Mouse (Mus musculus) lung, postnatal 0 days (tissue): ENCODE results near the gene Oprl1. TPM values are rescaled to one million over a fixed set of nuclear protein-coding genes. Genes with fewer than 3 reads are reported as not detected.
A peak's percentile ranks its signal among the peaks of the same experiment; 100 is the strongest.

Experiments
- ATAC-seq: fragments of 200-750 bp; cut with Nextera tagmentation; 2 replicates; pipeline ENCODE4 v1.8.0; 2017; ENCODE audit warnings: moderate library complexity
- DNase-seq: peaks from one replicate; pipeline ENCODE4 v3.0.0-alpha.2; 2016; ENCODE audit warnings: low spot score
- H3K27ac ChIP-seq: fragments of 300-500 bp; sonication (generic); 2 replicates; pipeline ENCODE4 v1.5.1; 2014; ENCODE audit warnings: antibody characterized with exemption, mild to moderate bottlenecking, low read length, mixed read lengths
- H3K27me3 ChIP-seq: fragments of 300-500 bp; sonication (generic); replicated peaks from 2 replicates; pipeline ENCODE4 v1.6.1; 2014; ENCODE audit warnings: low read length, mixed read lengths; ENCODE audit not compliant: insufficient read depth
- H3K36me3 ChIP-seq: fragments of 300-500 bp; sonication (generic); 2 replicates; pipeline ENCODE4 v1.6.1; 2014; ENCODE audit warnings: low read length, mixed read lengths; ENCODE audit not compliant: insufficient read depth
- H3K4me1 ChIP-seq: fragments of 300-500 bp; sonication (generic); 2 replicates; pipeline ENCODE4 v1.6.1; 2014; ENCODE audit warnings: antibody characterized with exemption, low read depth, low read length, mixed read lengths; ENCODE audit not compliant: insufficient read depth
- H3K4me2 ChIP-seq: fragments of 300-500 bp; sonication (generic); replicated peaks from 2 replicates; pipeline ENCODE4 v1.6.1; 2014; ENCODE audit warnings: low read depth, mild to moderate bottlenecking, low read length, moderate library complexity, mixed read lengths
- H3K4me3 ChIP-seq: fragments of 300-500 bp; sonication (generic); 2 replicates; pipeline ENCODE4 v1.5.1; 2014; ENCODE audit warnings: low read depth, low read length
- H3K9ac ChIP-seq: fragments of 300-500 bp; sonication (generic); replicated peaks from 2 replicates; pipeline ENCODE4 v1.6.1; 2014; ENCODE audit warnings: low read depth, mild to moderate bottlenecking
- H3K9me3 ChIP-seq: fragments of 300-500 bp; sonication (generic); 2 replicates; pipeline ENCODE4 v1.6.1; 2016; ENCODE audit warnings: low read length, mixed read lengths
- CTCF ChIP-seq: IDR thresholded peaks from 2 replicates; pipeline ENCODE4 v1.5.1; 2016; ENCODE audit warnings: antibody characterized with exemption, mild to moderate bottlenecking
- EP300 ChIP-seq: IDR thresholded peaks from 2 replicates; pipeline ENCODE4 v1.6.1; 2016; ENCODE audit warnings: antibody characterized with exemption, mild to moderate bottlenecking, control low read depth
- WGBS: fragments of 180-500 bp; shearing (Covaris S2); extraction: QIAGEN DNeasy Blood & Tissue Kit; methylation state at CpG from one replicate; pipeline ENCODE4 v1.1.7; 2014; 5-methylcytosine and 5-hydroxymethylcytosine counted together
- polyA plus RNA-seq: library from polyadenylated mRNA; unstranded; fragments of >200 nt; fragmentation: Nextera tagmentation; extraction: Ambion mirVana; gene quantifications from 2 replicates; pipeline ENCODE4 v1.2.1, GENCODE M21; 2015

Gene Oprl1
- polyA plus RNA-seq, result 0.20 TPM in 1 of 2 replicates, not detected in the other

DNA sequence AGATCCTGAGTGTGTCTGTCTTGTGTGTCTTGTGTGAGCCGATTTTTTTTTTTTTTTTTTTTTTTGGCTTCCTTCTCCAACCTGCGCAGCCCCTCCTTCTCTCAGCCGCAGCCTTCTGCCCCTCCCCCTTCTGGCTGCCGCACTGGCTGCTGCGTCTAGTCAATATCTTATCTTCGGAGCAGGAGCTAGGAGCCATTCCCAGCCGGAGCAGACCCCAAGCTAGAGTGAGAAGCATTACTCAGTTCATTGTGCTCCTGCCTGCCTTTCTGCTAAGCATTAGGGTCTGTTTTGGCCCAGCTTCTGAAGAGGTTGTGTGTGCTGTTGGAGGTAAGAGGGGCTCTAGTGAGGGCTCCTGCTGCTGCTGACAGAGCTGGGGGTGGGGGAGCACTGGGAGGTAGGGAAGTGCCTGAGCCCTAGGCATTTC is at the start of gene Oprl1:
Oprl1 (plus strand) TSS at position 114 of the 424 bp plus-strand sequence.
- Histone ChIP-seq H3K36me3 (no peaks in the 10 kb centered on the region), H3K27ac (no peak within 1 kb of the TSS), H3K4me1 (no peaks in the 10 kb centered on the region), H3K27me3 (no peaks in the 10 kb centered on the region), H3K4me3 (no peak within 1 kb of the TSS), H3K9me3 (no peaks in the 10 kb centered on the region), H3K9ac (no peak within 1 kb of the TSS), H3K4me2 (no peak within 1 kb of the TSS)
- under 1% methylated on average over 7 of the region's 7 CpGs for WGBS
- no peak for DNase-seq
- TF ChIP-seq CTCF (no peak), EP300 (no peak)
- ATAC-seq, result no peak

GRCm38 (mm10) chr2:181670285-181670912 is 44.4 kb upstream of the Oprl1 start:
- TF ChIP-seq CTCF (peak; percentile 49), EP300 (no peak)
- 3% methylated on average over 47 of the region's 56 CpGs for WGBS

GRCm38 (mm10) chr2:181670913-181671311 is 43.9 kb upstream of the Oprl1 start:
- no peak for ATAC-seq

More at GRCm38 (mm10) chr2:181670285-181670912, 44.4 kb upstream of the Oprl1 start:
- Histone ChIP-seq H3K4me1 (peaks cover 10% of the 10 kb centered on the region; the same call in 1 of the 2 replicates), H3K9ac (peak overlapping the region; percentile 54), H3K27me3 (peaks cover 28% of the 10 kb centered on the region), H3K4me3 (peak overlapping the region; percentile 52), H3K36me3 (no peaks in the 10 kb centered on the region), H3K4me2 (peak overlapping the region; percentile 57), H3K9me3 (no peaks in the 10 kb centered on the region), H3K27ac (peak overlapping the region; percentile 77)
- ATAC-seq (peak; percentile 18; the same call in 1 of the 2 replicates), DNase-seq (no peak)

DNA sequence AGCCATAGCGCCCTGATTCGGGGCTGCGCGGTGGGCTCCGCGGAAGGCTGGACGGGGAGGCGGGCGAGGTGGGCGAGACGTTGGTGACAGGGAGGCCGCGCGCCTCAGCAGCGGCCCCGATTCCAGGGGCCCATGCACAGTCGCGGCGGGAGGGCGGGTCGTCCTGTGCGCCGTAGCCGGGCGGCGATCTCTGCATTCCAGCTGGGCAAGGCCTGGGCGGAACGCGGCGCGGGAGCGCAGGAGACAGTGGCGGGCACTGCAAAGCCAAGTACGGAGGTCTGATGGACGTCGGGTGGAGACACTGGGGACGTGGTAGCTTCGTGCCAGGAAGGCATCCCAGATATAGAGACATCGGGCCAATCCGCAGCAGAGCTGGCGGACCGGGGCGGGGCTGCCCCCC is 43.5 kb upstream of the Oprl1 start, which contains the start of gene Sox18:
Sox18 (minus strand) TSS at position 315 of the 400 bp plus-strand sequence.
- peaks cover 13% of the 10 kb centered on the region; the same call in 1 of the 2 replicates for H3K4me1 ChIP-seq
- H3K36me3 ChIP-seq, result no peaks in the 10 kb centered on the region
- H3K4me3 ChIP-seq, result peak within 1 kb of the TSS; percentile 52
- DNase-seq, result peak; percentile 48
- no peaks in the 10 kb centered on the region for H3K9me3 ChIP-seq
- H3K9ac ChIP-seq, result peak within 1 kb of the TSS; percentile 54
- TF ChIP-seq CTCF, result no peak
- TF ChIP-seq EP300, result no peak
- under 1% methylated on average over 43 of the region's 43 CpGs for WGBS
- peak within 1 kb of the TSS; percentile 57 for H3K4me2 ChIP-seq
- peaks cover 28% of the 10 kb centered on the region for H3K27me3 ChIP-seq
- ATAC-seq, result peak; percentile 59
- peak within 1 kb of the TSS; percentile 77 for H3K27ac ChIP-seq

More at GRCm38 (mm10) chr2:181670913-181671311, 43.9 kb upstream of the Oprl1 start:
- DNase-seq, result no peak
- TF ChIP-seq EP300 (no peak), CTCF (no peak)
- peak overlapping the region; percentile 77 for H3K27ac ChIP-seq
- peak overlapping the region; percentile 52 for H3K4me3 ChIP-seq
- H3K9me3 ChIP-seq, result no peaks in the 10 kb centered on the region
- H3K9ac ChIP-seq, result peak overlapping the region; percentile 54
- 2% methylated on average over 40 of the region's 41 CpGs for WGBS
- peaks cover 13% of the 10 kb centered on the region; the same call in 1 of the 2 replicates for H3K4me1 ChIP-seq
- H3K4me2 ChIP-seq, result peak overlapping the region; percentile 57
- H3K27me3 ChIP-seq, result peaks cover 28% of the 10 kb centered on the region
- no peaks in the 10 kb centered on the region for H3K36me3 ChIP-seq

- DNase-seq, result no peak
- TF ChIP-seq CTCF (no peak), EP300 (no peak)
- Histone ChIP-seq H3K27me3 (peaks cover 28% of the 10 kb centered on the region), H3K4me3 (no peak overlapping the region), H3K9me3 (no peaks in the 10 kb centered on the region), H3K4me2 (peak overlapping the region; percentile 57), H3K36me3 (no peaks in the 10 kb centered on the region), H3K9ac (no peak overlapping the region), H3K4me1 (peaks cover 13% of the 10 kb centered on the region; the same call in 1 of the 2 replicates), H3K27ac (0 out of 2 replicates have a peak overlapping the region, but pooled peaks have one; percentile 77)
- ATAC-seq, result no peak
- WGBS, result 30% methylated on average over 7 of the region's 7 CpGs
Observed at GRCm38 (mm10) chr2:181671984-181672383, 42.8 kb upstream of the Oprl1 start.

- Histone ChIP-seq H3K4me2 (no peak overlapping the region), H3K9me3 (no peaks in the 10 kb centered on the region), H3K4me1 (peaks cover 13% of the 10 kb centered on the region; the same call in 1 of the 2 replicates), H3K9ac (no peak overlapping the region), H3K36me3 (no peaks in the 10 kb centered on the region), H3K4me3 (no peak overlapping the region), H3K27me3 (peaks cover 28% of the 10 kb centered on the region), H3K27ac (peak overlapping the region; percentile 57)
- DNase-seq, result peak; percentile 62
- WGBS, result 27% methylated on average over 1 of the region's 1 CpGs
- ATAC-seq, result peak; percentile 48
- TF ChIP-seq CTCF (no peak), EP300 (0 out of 2 replicates have a peak, but pooled peaks have one; percentile 28)
Observed at GRCm38 (mm10) chr2:181673501-181673900, 41.3 kb upstream of the Oprl1 start.
